Mouse (Mus musculus) spleen, adult 2 months (tissue): ENCODE data around the gene Rnaset2b.
"Not testable (repeated sequence)": the region's sequence is repeated elsewhere in the genome, so short reads cannot be mapped to it uniquely, and the experiment has no call there.

Experiments
- CTCF ChIP-seq: fragments of 200-500 bp; IDR thresholded peaks from 2 replicates; pipeline ENCODE4 v1.5.1; 2011; ENCODE audit warnings: mild to moderate bottlenecking, inconsistent platforms; ENCODE audit not compliant: insufficient read depth, insufficient read length, insufficient replicate concordance; ENCODE audit errors: extremely low read depth
- POLR2A ChIP-seq: fragments of 200-500 bp; IDR thresholded peaks from 2 replicates; pipeline ENCODE4 v1.6.1; 2011; ENCODE audit warnings: low read depth, low read length, inconsistent platforms

GRCm38 (mm10) chr17:6960776-6961175 is 9.7 kb upstream of the Rnaset2b start, which contains the start of gene Tagap1:
- TF ChIP-seq CTCF, POLR2A: not testable (repeated sequence)
